Mouse (Mus musculus): ENCODE measurements around the gene Zzz3.

Gene Zzz3

GRCm38 (mm10) chr3:152467312-152467711 lies 72.0 kb downstream of the Zzz3 start:
- no peak for DNase-seq

- DNase-seq = no peak
Observed at GRCm38 (mm10) chr3:152468032-152468431, 72.8 kb downstream of the Zzz3 start.

- no peak for DNase-seq
Observed at GRCm38 (mm10) chr3:152468569-152469041, 73.3 kb downstream of the Zzz3 start.

DNA sequence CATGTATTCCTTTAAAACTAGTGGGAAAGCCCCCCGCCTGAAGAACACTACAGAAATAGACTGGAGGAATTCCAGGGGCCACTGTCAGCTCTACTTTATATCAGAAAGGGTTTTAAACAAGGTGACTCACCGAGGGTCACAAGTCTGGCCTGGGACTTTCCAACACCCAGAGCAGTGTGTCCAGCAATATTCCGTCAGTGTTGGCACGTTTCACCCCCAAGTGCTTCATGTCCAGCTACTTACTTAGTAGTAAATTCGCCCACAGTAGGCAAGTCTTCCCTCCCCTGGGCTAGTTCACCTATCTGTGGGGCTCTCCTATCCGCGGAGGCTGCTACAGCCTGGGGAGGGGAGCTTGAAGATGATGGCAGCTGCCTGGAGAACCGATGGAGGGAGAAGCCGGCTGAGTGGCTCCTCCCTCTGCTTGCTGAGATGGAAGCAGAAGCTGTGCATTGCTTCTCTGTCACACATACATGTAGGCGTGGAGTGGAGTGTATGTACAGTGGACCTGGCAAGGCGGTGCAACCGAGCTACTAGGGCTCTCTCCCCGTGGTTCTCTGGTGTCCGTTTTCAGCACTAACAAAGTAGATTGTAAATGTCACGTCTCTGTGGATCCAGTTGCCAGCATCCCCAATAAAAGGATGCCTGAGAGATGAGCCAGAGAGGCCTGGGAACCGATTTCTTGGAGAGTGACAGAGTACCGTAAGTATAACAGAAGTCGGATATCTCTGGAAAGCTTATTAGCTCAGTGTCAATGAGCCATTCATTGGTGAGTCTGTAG lies 74.3 kb downstream of the Zzz3 start:
- no peak for DNase-seq

GRCm38 (mm10) chr3:152470347-152470746 lies 75.1 kb downstream of the Zzz3 start:
- DNase-seq = no peak

DNA sequence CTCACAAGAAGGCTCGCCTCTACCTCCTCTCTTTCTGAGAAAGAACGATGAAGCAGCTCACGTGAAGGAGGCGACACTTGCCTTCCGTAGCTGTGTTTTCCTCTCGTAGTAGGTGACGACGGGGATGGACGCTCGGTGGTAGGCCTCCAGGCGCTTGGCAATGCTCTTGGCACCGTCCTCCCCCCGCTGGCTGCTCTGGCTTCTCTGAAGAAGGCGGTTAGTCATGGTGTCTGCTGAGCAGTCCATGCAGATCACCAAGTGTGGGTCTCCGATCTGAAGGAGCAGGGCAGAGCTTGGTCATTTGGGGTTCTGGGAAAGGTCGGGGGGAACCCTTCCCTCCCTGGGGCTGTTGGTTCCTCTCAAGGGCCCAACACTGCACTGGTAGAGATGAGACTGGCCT lies 77.4 kb downstream of the Zzz3 start:
- no peak for DNase-seq

- peak; percentile 77 for DNase-seq
Observed at GRCm38 (mm10) chr3:152474582-152475277, 79.5 kb downstream of the Zzz3 start.

- no peak for DNase-seq
Observed at GRCm38 (mm10) chr3:152475278-152475669, 80.0 kb downstream of the Zzz3 start.

GRCm38 (mm10) chr3:152475894-152476293 lies 80.6 kb downstream of the Zzz3 start:
- DNase-seq = no peak

DNA sequence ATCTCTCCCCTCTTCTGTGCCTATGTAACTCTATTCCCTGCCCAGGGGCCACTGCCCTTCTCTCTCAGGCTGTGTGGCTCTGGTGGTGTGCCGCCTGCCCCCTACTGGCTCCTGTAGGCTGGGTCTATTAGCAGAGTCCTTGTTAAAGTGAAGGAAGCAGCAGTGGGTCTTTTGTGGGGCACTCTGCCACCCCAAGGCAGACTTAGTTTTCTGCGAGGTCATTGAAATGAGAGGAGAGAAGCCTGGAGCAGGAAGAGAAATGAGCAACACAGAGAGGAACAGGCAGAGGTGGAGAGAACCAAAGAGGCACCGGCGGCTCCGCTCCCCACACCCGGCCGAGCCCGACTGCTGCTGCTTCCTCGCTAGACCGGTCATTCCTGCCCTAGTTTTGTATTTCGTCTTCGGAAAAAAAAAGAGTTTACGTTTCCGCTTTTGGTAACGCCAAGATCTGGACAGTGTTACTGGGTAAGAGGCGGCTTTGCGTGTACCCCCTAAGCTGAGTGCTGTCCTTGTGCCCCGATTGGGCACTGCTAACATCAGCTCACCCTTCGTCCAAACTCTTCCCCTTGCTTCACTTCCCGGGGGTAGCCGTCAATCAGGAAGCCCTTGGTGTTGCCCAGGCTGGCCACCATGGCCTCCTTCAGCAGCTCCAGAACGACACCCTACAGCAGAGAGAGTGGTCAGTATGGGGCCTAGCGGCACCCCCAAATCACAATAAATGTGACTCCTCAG lies 82.7 kb downstream of the Zzz3 start:
- peak; percentile 91 for DNase-seq

DNA sequence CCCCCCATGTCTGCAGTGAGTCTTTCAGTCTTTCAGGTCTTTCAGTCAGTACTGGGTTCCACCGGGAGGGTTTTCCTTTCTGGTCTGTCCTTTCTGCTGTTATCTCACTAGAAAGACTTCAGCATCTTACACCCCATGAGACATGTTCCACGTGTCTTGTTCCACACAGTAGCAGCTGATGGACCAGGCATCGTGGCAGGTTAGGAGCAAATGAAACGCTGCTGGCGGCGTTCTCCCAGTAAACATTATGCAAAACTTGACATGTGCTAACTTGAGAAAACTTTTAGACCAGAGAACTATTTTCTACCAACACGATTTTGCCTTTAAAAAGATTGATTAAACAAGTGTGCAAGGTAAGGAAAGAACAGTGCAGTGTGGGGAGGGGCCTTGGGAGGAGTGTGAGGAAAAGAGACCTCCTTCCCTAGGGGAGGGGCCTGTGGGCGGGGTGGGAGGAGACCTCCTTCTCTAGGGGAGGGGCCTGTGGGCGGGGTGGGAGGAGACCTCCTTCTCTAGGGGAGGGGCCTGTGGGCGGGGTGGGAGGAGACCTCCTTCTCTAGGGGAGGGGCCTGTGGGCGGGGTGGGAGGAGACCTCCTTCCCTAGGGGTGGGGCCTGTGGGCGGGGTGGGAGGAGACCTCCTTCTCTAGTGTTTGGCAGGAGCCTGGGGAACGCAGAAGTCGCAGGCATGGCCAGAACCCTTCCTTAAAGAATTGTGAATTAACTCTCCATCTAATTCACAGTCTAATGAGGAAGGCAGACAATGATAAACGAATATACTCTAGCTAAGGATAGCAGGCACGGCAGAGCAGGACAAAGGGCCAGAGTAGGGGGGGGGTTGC lies 83.5 kb downstream of the Zzz3 start:
- peak; percentile 74 for DNase-seq

DNA sequence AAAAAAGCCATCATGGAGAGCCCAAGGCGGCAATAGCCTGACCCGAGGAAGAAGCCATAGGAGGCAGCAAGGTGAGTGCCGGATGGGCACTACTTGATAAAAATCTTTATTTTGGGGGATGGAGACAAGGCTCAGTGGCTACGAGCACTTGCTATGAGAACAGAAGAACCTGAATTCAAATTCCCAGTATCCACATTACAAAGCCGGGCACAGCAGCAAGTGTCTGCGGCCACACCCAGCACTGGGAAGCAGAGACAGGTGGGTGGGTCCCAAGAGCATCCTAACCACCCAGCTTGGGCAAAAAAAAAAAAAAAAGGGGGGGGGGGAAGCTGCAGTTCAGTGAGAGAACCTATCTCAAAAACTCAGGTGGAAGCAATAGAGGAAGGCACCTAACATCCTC lies 85.1 kb downstream of the Zzz3 start:
- DNase-seq = no peak

GRCm38 (mm10) chr3:152482182-152482581 lies 86.9 kb downstream of the Zzz3 start:
- no peak for DNase-seq

- DNase-seq = no peak
Observed at GRCm38 (mm10) chr3:152483800-152484199, 88.5 kb downstream of the Zzz3 start.

DNA sequence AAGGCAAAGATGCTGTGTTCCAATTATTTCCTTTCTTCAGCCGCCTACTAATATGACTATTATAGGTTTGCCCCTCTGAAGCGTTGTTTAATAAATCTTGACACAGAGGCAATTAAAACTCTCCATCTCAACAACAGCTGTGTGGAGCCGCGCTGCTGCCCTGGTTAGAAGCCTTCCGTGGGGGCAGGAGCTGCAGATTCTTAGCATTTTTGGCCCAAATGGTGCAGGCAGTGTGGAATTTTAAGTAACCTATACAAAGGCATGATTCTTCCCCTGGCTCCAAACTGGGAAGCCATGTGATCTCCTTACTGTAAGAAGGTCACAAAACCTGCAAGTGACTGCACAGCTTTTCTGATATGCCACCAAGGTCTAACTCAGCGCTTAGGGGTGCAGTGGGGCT lies 88.9 kb downstream of the Zzz3 start:
- no peak for DNase-seq

DNA sequence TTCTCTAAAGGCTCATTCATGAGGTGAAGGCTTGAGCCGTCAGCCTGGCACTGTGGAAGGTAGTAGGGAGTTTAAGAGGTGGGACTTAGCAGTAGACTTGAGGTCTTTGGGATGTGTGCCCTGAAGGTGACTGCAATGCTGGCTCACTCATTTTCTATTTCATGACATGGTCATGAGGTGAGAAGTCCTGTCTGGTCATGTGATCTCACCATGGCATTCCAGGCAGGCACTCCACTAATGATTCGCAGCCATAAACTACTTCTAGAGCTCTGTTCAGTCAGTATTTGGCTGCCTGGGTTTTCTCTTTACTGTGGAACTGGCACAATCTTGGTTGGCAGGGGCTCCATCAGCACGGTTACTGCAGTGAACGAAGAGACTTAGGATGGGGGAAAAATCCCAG lies 93.7 kb downstream of the Zzz3 start:
- no peak for DNase-seq

- DNase-seq = no peak
Observed at GRCm38 (mm10) chr3:152490423-152490822, 95.2 kb downstream of the Zzz3 start.

GRCm38 (mm10) chr3:152492241-152492640 lies 97.0 kb downstream of the Zzz3 start:
- no peak for DNase-seq

- DNase-seq = no peak
Observed at GRCm38 (mm10) chr3:152493813-152494212, 98.5 kb downstream of the Zzz3 start.

DNA sequence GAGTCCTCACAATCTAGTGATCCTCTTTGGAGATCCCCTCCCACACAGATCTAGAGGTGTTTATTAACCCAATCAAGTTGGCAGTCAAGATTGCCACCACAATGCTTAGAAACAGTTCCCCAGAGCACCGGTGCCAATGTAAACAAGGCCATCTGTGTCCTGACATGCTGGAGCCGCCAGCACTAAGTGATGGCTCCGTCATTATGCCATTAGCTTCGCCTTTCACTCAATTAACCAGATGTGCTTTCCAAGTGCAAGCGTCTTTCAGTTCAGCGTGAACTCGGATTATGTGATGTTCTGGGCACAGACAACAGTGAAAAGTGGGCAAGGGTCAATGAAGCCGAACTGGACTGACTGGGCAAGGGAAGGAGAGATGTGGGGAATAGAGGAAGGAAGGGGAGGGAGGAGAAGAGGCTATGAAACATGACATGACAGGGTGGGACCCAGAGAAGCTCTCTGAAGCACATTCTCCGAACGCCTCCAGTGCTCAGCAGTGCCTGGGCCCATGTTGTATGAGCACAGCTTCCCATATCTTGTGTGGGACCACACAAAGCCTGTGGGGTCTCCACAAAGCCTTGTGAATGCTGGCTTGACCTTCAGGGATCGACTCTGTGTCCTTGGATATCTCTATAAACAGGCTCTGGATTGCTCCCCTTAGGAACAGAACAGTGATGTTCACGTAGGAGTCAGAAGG lies 99.5 kb downstream of the Zzz3 start:
- no peak for DNase-seq

GRCm38 (mm10) chr3:152495415-152495898 lies 100.2 kb downstream of the Zzz3 start:
- no peak for DNase-seq

- no peak for DNase-seq
Observed at GRCm38 (mm10) chr3:152497084-152497483, 101.8 kb downstream of the Zzz3 start.

Measured in lung, postnatal 36 days (tissue).